Mouse (Mus musculus): ENCODE results near the gene Gpr158. TPM values are rescaled to one million over a fixed set of nuclear protein-coding genes. Genes with fewer than 3 reads are reported as not detected.

The Gpr158 gene
- polyA plus RNA-seq, 1 experiment from 2014 or later = 0.47 TPM

GRCm38 (mm10) chr2:21496881-21497280, 129.5 kb downstream of the Gpr158 start:
- Histone ChIP-seq H3K9ac (ENCODE audit: low read length) (no peak overlapping the region), H3K27ac (ENCODE audit: low read depth, low read length) (no peak overlapping the region), H3K4me3 (ENCODE audit: low read depth, low read length) (no peak overlapping the region), H3K9me3 (ENCODE audit: control insufficient read depth, low read length) (no peaks in the 10 kb centered on the region), H3K4me1 (replicated peaks; ENCODE audit: control insufficient read depth, insufficient read depth, low read length) (no peaks in the 10 kb centered on the region), H3K36me3 (ENCODE audit: control insufficient read depth, insufficient read depth, low read length) (no peaks in the 10 kb centered on the region), H3K4me2 (ENCODE audit: low read depth, low read length, severe bottlenecking) (no peak overlapping the region), H3K27me3 (ENCODE audit: control insufficient read depth, insufficient read depth, low read length) (no peaks in the 10 kb centered on the region)
- 81% methylated on average over 3 of the region's 3 CpGs for WGBS
- ATAC-seq (replicated peaks; ENCODE audit: low FRiP score) (no peak), DNase-seq (ENCODE audit: low spot score) (no peak)

GRCm38 (mm10) chr2:21497965-21498364, 130.6 kb downstream of the Gpr158 start:
- no peaks in the 10 kb centered on the region for H3K27me3 ChIP-seq (ENCODE audit: control insufficient read depth, insufficient read depth, low read length)
- H3K4me1 ChIP-seq (replicated peaks; ENCODE audit: control insufficient read depth, insufficient read depth, low read length) = no peaks in the 10 kb centered on the region
- no peak overlapping the region for H3K4me2 ChIP-seq (ENCODE audit: low read depth, low read length, severe bottlenecking)
- ATAC-seq (replicated peaks; ENCODE audit: low FRiP score) (0 out of 2 replicates have a peak, but pooled peaks have one; percentile 18), DNase-seq (ENCODE audit: low spot score) (no peak)
- no peaks in the 10 kb centered on the region for H3K36me3 ChIP-seq (ENCODE audit: control insufficient read depth, insufficient read depth, low read length)
- H3K9ac ChIP-seq (ENCODE audit: low read length) = no peak overlapping the region
- no peak overlapping the region for H3K4me3 ChIP-seq (ENCODE audit: low read depth, low read length)
- WGBS = 83% methylated on average over 1 of the region's 1 CpGs
- H3K9me3 ChIP-seq (ENCODE audit: control insufficient read depth, low read length) = no peaks in the 10 kb centered on the region
- no peak overlapping the region for H3K27ac ChIP-seq (ENCODE audit: low read depth, low read length)

- H3K9me3 ChIP-seq (ENCODE audit: control insufficient read depth, low read length) = no peaks in the 10 kb centered on the region
- no peak overlapping the region for H3K9ac ChIP-seq (ENCODE audit: low read length)
- H3K4me2 ChIP-seq (ENCODE audit: low read depth, low read length, severe bottlenecking) = no peak overlapping the region
- ATAC-seq (replicated peaks; ENCODE audit: low FRiP score) = no peak
- no peak overlapping the region for H3K4me3 ChIP-seq (ENCODE audit: low read depth, low read length)
- no peak for DNase-seq (ENCODE audit: low spot score)
- H3K36me3 ChIP-seq (ENCODE audit: control insufficient read depth, insufficient read depth, low read length) = no peaks in the 10 kb centered on the region
- no peaks in the 10 kb centered on the region for H3K4me1 ChIP-seq (replicated peaks; ENCODE audit: control insufficient read depth, insufficient read depth, low read length)
- H3K27ac ChIP-seq (ENCODE audit: low read depth, low read length) = no peak overlapping the region
- no peaks in the 10 kb centered on the region for H3K27me3 ChIP-seq (ENCODE audit: control insufficient read depth, insufficient read depth, low read length)
- WGBS = 82% methylated on average over 2 of the region's 2 CpGs
Observed at GRCm38 (mm10) chr2:21499399-21499798, 132.1 kb downstream of the Gpr158 start.

GRCm38 (mm10) chr2:21507449-21507848, 140.1 kb downstream of the Gpr158 start:
- no peaks in the 10 kb centered on the region for H3K36me3 ChIP-seq (ENCODE audit: control insufficient read depth, insufficient read depth, low read length)
- no peaks in the 10 kb centered on the region for H3K4me1 ChIP-seq (replicated peaks; ENCODE audit: control insufficient read depth, insufficient read depth, low read length)
- H3K4me2 ChIP-seq (ENCODE audit: low read depth, low read length, severe bottlenecking) = no peak overlapping the region
- ATAC-seq (replicated peaks; ENCODE audit: low FRiP score) (peak; percentile 39; the same call in 1 of the 2 replicates), DNase-seq (ENCODE audit: low spot score) (no peak)
- H3K27ac ChIP-seq (ENCODE audit: low read depth, low read length) = no peak overlapping the region
- H3K27me3 ChIP-seq (ENCODE audit: control insufficient read depth, insufficient read depth, low read length) = no peaks in the 10 kb centered on the region
- no peak overlapping the region for H3K9ac ChIP-seq (ENCODE audit: low read length)
- H3K4me3 ChIP-seq (ENCODE audit: low read depth, low read length) = no peak overlapping the region
- no peaks in the 10 kb centered on the region for H3K9me3 ChIP-seq (ENCODE audit: control insufficient read depth, low read length)
- 55% methylated on average over 1 of the region's 1 CpGs for WGBS

- ATAC-seq (replicated peaks; ENCODE audit: low FRiP score) (no peak), DNase-seq (ENCODE audit: low spot score) (no peak)
- Histone ChIP-seq H3K27me3 (ENCODE audit: control insufficient read depth, insufficient read depth, low read length) (no peaks in the 10 kb centered on the region), H3K4me1 (replicated peaks; ENCODE audit: control insufficient read depth, insufficient read depth, low read length) (no peaks in the 10 kb centered on the region), H3K27ac (ENCODE audit: low read depth, low read length) (no peak overlapping the region), H3K9me3 (ENCODE audit: control insufficient read depth, low read length) (no peaks in the 10 kb centered on the region), H3K36me3 (ENCODE audit: control insufficient read depth, insufficient read depth, low read length) (no peaks in the 10 kb centered on the region), H3K9ac (ENCODE audit: low read length) (no peak overlapping the region), H3K4me2 (ENCODE audit: low read depth, low read length, severe bottlenecking) (no peak overlapping the region), H3K4me3 (ENCODE audit: low read depth, low read length) (no peak overlapping the region)
Observed at GRCm38 (mm10) chr2:21530750-21531149, 163.4 kb downstream of the Gpr158 start.

- 79% methylated on average over 6 of the region's 6 CpGs for WGBS
- Histone ChIP-seq H3K9ac (ENCODE audit: low read length) (no peak overlapping the region), H3K9me3 (ENCODE audit: control insufficient read depth, low read length) (no peaks in the 10 kb centered on the region), H3K4me1 (replicated peaks; ENCODE audit: control insufficient read depth, insufficient read depth, low read length) (no peaks in the 10 kb centered on the region), H3K27ac (ENCODE audit: low read depth, low read length) (no peak overlapping the region), H3K27me3 (ENCODE audit: control insufficient read depth, insufficient read depth, low read length) (no peaks in the 10 kb centered on the region), H3K4me3 (ENCODE audit: low read depth, low read length) (no peak overlapping the region), H3K4me2 (ENCODE audit: low read depth, low read length, severe bottlenecking) (no peak overlapping the region), H3K36me3 (ENCODE audit: control insufficient read depth, insufficient read depth, low read length) (no peaks in the 10 kb centered on the region)
- DNase-seq (ENCODE audit: low spot score) (no peak), ATAC-seq (replicated peaks; ENCODE audit: low FRiP score) (no peak)
Observed at GRCm38 (mm10) chr2:21619180-21619579, 251.8 kb downstream of the Gpr158 start.

GRCm38 (mm10) chr2:21632136-21632535, 264.8 kb downstream of the Gpr158 start:
- no peak for ATAC-seq (replicated peaks; ENCODE audit: low FRiP score)
- H3K9ac ChIP-seq (ENCODE audit: low read length) = no peak overlapping the region
- H3K27ac ChIP-seq (ENCODE audit: low read depth, low read length) = no peak overlapping the region
- DNase-seq (ENCODE audit: low spot score) = no peak
- H3K4me1 ChIP-seq (replicated peaks; ENCODE audit: control insufficient read depth, insufficient read depth, low read length) = no peaks in the 10 kb centered on the region
- H3K9me3 ChIP-seq (ENCODE audit: control insufficient read depth, low read length) = no peaks in the 10 kb centered on the region
- H3K36me3 ChIP-seq (ENCODE audit: control insufficient read depth, insufficient read depth, low read length) = no peaks in the 10 kb centered on the region
- H3K27me3 ChIP-seq (ENCODE audit: control insufficient read depth, insufficient read depth, low read length) = no peaks in the 10 kb centered on the region
- 71% methylated on average over 1 of the region's 1 CpGs for WGBS
- H3K4me3 ChIP-seq (ENCODE audit: low read depth, low read length) = no peak overlapping the region
- H3K4me2 ChIP-seq (ENCODE audit: low read depth, low read length, severe bottlenecking) = no peak overlapping the region

GRCm38 (mm10) chr2:21665721-21666120, 298.4 kb downstream of the Gpr158 start:
- no peak overlapping the region for H3K9ac ChIP-seq (ENCODE audit: low read length)
- WGBS = 83% methylated on average over 4 of the region's 4 CpGs
- no peaks in the 10 kb centered on the region for H3K36me3 ChIP-seq (ENCODE audit: control insufficient read depth, insufficient read depth, low read length)
- ATAC-seq (replicated peaks; ENCODE audit: low FRiP score) (no peak), DNase-seq (ENCODE audit: low spot score) (no peak)
- H3K4me1 ChIP-seq (replicated peaks; ENCODE audit: control insufficient read depth, insufficient read depth, low read length) = no peaks in the 10 kb centered on the region
- no peak overlapping the region for H3K4me3 ChIP-seq (ENCODE audit: low read depth, low read length)
- no peaks in the 10 kb centered on the region for H3K27me3 ChIP-seq (ENCODE audit: control insufficient read depth, insufficient read depth, low read length)
- H3K27ac ChIP-seq (ENCODE audit: low read depth, low read length) = no peak overlapping the region
- no peaks in the 10 kb centered on the region for H3K9me3 ChIP-seq (ENCODE audit: control insufficient read depth, low read length)
- no peak overlapping the region for H3K4me2 ChIP-seq (ENCODE audit: low read depth, low read length, severe bottlenecking)

GRCm38 (mm10) chr2:21676084-21676838, 308.9 kb downstream of the Gpr158 start:
- Histone ChIP-seq H3K4me2 (ENCODE audit: low read depth, low read length, severe bottlenecking) (no peak overlapping the region), H3K27me3 (ENCODE audit: control insufficient read depth, insufficient read depth, low read length) (no peaks in the 10 kb centered on the region), H3K9ac (ENCODE audit: low read length) (no peak overlapping the region), H3K4me1 (replicated peaks; ENCODE audit: control insufficient read depth, insufficient read depth, low read length) (no peaks in the 10 kb centered on the region), H3K27ac (ENCODE audit: low read depth, low read length) (no peak overlapping the region), H3K9me3 (ENCODE audit: control insufficient read depth, low read length) (no peaks in the 10 kb centered on the region), H3K4me3 (ENCODE audit: low read depth, low read length) (no peak overlapping the region), H3K36me3 (ENCODE audit: control insufficient read depth, insufficient read depth, low read length) (no peaks in the 10 kb centered on the region)
- 91% methylated on average over 4 of the region's 4 CpGs for WGBS
- DNase-seq (ENCODE audit: low spot score) = no peak
- no peak for ATAC-seq (replicated peaks; ENCODE audit: low FRiP score)
